Mouse (Mus musculus) Patski (cell line): ENCODE data around the gene Rgl1. TPM values are rescaled to one million over a fixed set of nuclear protein-coding genes. Genes with fewer than 3 reads are reported as not detected.

Source experiments
- ATAC-seq: fragments of 100-300 bp; one replicate; pipeline ENCODE4 v1.8.0; 2021
- CTCF ChIA-PET: fragments of 350-600 bp; sonication (Branson Sonifier 250); formaldehyde crosslinking; loops from one replicate; lab custom pipeline; 2022; ENCODE audit warnings: inconsistent platforms; lab: Charles Lee
- POLR2A ChIA-PET: fragments of 350-600 bp; sonication (Branson Sonifier 250); formaldehyde crosslinking; loops from one replicate; lab custom pipeline; 2022; ENCODE audit warnings: antibody characterized with exemption, inconsistent platforms; lab: Charles Lee
- DNase-seq: peaks from one replicate; pipeline ENCODE4 v3.0.0-alpha.2; 2011; ENCODE audit warnings: low read depth, low spot score
- H3K27me3 ChIP-seq: fragments of 371-371 bp; one replicate; pipeline ENCODE4 v1.5.1; 2021
- CTCF ChIP-seq: fragments of 100-300 bp; IDR thresholded peaks from one replicate; pipeline ENCODE4 v1.5.1; 2021
- in situ Hi-C: fragments of 300-500 bp; cut with MboI; formaldehyde crosslinking; loops from 3 replicates; pipeline ENCODE4 v1.11.1; 2018; ENCODE audit warnings: low pct_unique_long_range_greater_than_20kb, mixed read lengths
- polyA plus RNA-seq: library from polyadenylated mRNA; unstranded; gene quantifications from one replicate; pipeline ENCODE4 v1.2.3, GENCODE M21; 2021

The Rgl1 gene
- polyA plus RNA-seq, 1 experiment from 2014 or later: 51.6 TPM

DNA sequence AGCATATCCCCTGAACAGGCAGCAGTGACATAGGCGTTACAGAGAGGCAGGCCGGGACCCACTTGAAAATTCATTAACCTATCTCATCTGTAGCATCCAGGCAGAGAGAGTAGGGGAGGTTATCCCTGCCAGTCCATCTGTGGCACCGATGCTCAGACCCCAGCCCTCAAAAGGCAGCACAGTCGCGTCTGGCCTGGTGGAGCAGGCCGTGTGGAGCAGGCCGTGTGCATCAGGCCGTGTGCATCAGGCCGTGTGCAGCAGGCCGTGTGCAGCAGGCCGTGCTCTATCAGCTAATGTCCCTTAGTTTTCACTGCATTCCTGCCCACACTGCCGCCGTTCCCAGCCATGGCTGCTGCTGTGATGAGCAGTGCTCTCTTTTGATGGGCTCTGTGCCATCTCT lies 229.0 kb downstream of the Rgl1 start:
- ChIA-PET CTCF (no interaction called here), POLR2A (no interaction called here)
- no peak for ATAC-seq
- DNase-seq: no peak
- in situ Hi-C loops: no loop called here
- no peak for TF ChIP-seq CTCF
- no peaks in the 10 kb centered on the region for H3K27me3 ChIP-seq

DNA sequence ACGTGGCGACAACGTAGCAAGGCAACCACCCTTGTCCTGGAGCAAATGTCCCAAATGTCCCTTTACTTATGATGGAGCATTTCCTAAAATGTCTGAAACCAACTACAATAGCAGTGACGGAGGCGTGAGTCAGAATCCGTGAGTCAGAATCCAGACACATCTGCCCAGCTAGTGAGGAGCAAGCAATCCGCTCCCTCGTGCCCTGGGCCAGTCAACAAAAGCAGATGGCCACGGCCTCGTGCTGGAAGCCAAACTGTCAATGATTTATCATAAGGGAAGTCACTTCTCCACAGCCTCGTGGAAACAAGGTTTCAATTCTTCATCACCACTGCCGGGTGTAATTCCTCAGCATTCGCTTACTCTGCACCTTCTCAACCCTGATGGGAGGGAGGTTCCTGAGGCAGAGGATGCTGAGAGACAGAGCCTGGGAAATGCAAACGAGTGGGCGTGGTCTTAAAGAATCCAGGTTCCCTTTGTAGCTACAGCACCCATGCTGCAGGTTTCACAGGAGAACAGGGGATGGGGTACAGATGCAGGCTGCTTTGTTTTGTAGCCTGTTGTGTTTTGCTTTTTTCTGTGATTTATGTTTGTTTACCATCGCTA lies 229.6 kb downstream of the Rgl1 start:
- in situ Hi-C loops: no loop called here
- no peaks in the 10 kb centered on the region for H3K27me3 ChIP-seq
- CTCF ChIA-PET: no interaction called here
- POLR2A ChIA-PET: no interaction called here
- DNase-seq (no peak), ATAC-seq (peak; percentile 51)
- no peak for TF ChIP-seq CTCF

DNA sequence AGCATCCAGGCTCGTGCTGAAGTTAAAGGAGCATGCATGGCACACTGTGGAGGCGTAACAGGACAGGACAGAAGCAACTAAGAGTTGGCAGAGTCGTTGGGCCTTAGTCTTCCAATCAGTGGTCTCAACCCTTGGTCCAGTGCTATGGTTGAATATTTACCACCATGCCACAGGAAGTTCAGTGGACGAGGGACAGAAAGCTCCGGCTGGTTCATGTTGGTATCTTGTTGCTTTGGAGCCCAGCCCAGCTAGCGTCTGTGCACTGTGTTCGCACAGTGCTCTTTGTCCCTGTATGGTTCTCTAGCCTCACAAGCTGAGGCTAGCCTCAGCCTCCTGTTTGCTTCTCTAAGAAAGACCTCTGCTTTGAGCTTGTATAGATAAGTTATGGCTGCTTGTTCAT lies 231.6 kb downstream of the Rgl1 start:
- CTCF ChIA-PET: no interaction called here
- in situ Hi-C loops: no loop called here
- ATAC-seq: no peak

DNA sequence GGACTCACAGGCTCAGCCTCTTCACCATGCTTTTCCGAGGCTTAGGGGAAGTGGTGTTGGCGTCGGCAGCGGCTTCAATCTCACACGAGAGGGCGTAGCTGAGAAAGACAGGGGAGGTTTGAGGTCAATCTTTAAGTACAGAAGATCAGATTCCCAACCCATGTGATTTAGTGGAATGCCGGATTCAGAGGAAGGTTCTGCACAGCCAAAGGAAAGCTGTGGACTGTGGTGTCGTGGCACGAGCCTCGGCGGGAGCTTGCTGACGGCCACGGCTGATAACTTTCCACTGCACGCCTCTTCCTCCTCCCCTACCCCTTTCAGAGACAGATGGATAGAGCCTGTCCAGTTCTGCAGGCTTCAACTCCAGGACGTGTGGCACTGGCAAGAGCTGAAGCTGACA lies 234.7 kb downstream of the Rgl1 start:
- ChIA-PET POLR2A (no interaction called here), CTCF (interaction anchor here (1.2 kb wide), 1 partner anchor 12 kb away, joined by 3 read pairs; no protein-coding TSS in a partner anchor)
- ATAC-seq (no peak), DNase-seq (no peak)
- no peaks in the 10 kb centered on the region for H3K27me3 ChIP-seq
- in situ Hi-C loops: no loop called here
- no peak for TF ChIP-seq CTCF

More for the DNA sequence above, 231.6 kb downstream of the Rgl1 start:
- TF ChIP-seq CTCF: no peak
- POLR2A ChIA-PET: no interaction called here
- DNase-seq: no peak
- H3K27me3 ChIP-seq: no peaks in the 10 kb centered on the region

GRCm38 (mm10) chr1:152528778-152529177 lies 237.4 kb downstream of the Rgl1 start:
- ChIA-PET POLR2A (no interaction called here), CTCF (interaction anchor here (1.5 to 1.8 kb wide), 2 partner anchors 150 to 221 kb away, joined by 5 read pairs; partner anchors contain the start of gene Apobec4)
- DNase-seq (no peak), ATAC-seq (no peak)
- in situ Hi-C loops: loop anchor here (5.0 kb wide), 1 partner anchor 219 kb away; no protein-coding TSS in a partner anchor
- no peaks in the 10 kb centered on the region for H3K27me3 ChIP-seq
- no peak for TF ChIP-seq CTCF

GRCm38 (mm10) chr1:152528214-152528613 lies 237.9 kb downstream of the Rgl1 start:
- ATAC-seq (no peak), DNase-seq (no peak)
- H3K27me3 ChIP-seq: no peaks in the 10 kb centered on the region
- TF ChIP-seq CTCF: no peak
- in situ Hi-C loops: loop anchor here (5.0 kb wide), 1 partner anchor 219 kb away; no protein-coding TSS in a partner anchor
- CTCF ChIA-PET: interaction anchor here (1.5 to 1.8 kb wide), 2 partner anchors 150 to 221 kb away, joined by 5 read pairs; partner anchors contain the start of gene Apobec4
- POLR2A ChIA-PET: no interaction called here

- ChIA-PET POLR2A (no interaction called here), CTCF (interaction anchor here (1.5 to 2.9 kb wide), 4 partner anchors 28 to 227 kb away, joined by 3 to 31 read pairs (median 7); no protein-coding TSS in a partner anchor)
- TF ChIP-seq CTCF: no peak
- no peak for DNase-seq
- ATAC-seq: no peak
- in situ Hi-C loops: loop anchor here (5.0 kb wide), 1 partner anchor 221 kb away; no protein-coding TSS in a partner anchor
- no peaks in the 10 kb centered on the region for H3K27me3 ChIP-seq
Observed at GRCm38 (mm10) chr1:152526154-152526553, 240.0 kb downstream of the Rgl1 start.

- ChIA-PET POLR2A (interaction anchor here (1.4 kb wide), 1 partner anchor 221 kb away, joined by 3 read pairs; no protein-coding TSS in a partner anchor), CTCF (interaction anchor here (0.6 to 2.9 kb wide), 12 partner anchors 15 to 380 kb away, joined by 3 to 31 read pairs (median 4); no protein-coding TSS in a partner anchor)
- H3K27me3 ChIP-seq: no peaks in the 10 kb centered on the region
- DNase-seq (peak; percentile 35), ATAC-seq (peak; percentile 58)
- in situ Hi-C loops: loop anchor here (5.0 to 25.0 kb wide), 2 partner anchors 222 to 688 kb away; no protein-coding TSS in a partner anchor
- peak; percentile 69 for TF ChIP-seq CTCF
Observed at GRCm38 (mm10) chr1:152524987-152525648, 241.0 kb downstream of the Rgl1 start.

DNA sequence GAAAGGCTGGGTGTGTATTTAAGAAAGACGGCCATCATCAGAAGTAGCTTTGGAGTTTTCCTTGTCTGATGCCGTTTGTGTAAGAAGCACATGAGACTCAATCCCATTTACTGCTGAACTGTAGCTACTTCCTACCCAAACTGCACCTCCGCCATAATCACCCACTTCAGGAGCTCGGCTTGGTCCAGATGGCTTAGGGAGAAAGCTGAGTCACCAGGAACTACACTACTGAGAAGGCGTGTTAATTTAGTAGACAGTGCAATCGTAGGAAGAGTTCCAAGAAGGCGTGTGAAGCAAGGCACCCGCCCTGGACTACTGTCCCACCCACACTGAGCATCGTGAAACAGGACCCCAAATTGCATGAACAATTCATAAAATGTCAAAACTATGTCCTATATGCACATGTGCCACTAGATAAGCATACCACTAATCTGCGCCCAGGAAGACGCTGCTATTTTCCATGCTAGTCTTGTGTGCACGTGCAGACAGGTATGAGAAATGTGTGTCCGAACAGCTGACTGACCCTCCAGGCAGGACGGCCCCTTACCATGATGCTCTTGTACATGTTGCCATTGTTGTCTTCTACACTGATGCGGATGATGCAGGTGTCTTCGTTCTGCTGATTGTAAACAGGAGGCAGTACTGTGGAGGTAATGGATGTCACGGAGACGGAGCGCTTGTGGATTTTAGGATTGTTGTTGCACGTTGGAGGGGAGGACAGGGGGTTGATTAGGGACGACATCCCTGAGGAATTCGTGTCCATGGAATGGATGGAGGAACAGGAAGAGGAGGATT lies 241.9 kb downstream of the Rgl1 start:
- no peak for TF ChIP-seq CTCF
- H3K27me3 ChIP-seq: no peaks in the 10 kb centered on the region
- ChIA-PET POLR2A (interaction anchor here (1.4 kb wide), 1 partner anchor 222 kb away, joined by 3 read pairs; no protein-coding TSS in a partner anchor), CTCF (interaction anchor here (1.0 to 2.9 kb wide), 6 partner anchors 32 to 380 kb away, joined by 3 to 31 read pairs (median 4); no protein-coding TSS in a partner anchor)
- in situ Hi-C loops: loop anchor here (25.0 kb wide), 1 partner anchor 687 kb away; no protein-coding TSS in a partner anchor
- no peak for DNase-seq
- no peak for ATAC-seq

- CTCF ChIA-PET: no interaction called here
- no peaks in the 10 kb centered on the region for H3K27me3 ChIP-seq
- in situ Hi-C loops: loop anchor here (25.0 kb wide), 1 partner anchor 686 kb away; no protein-coding TSS in a partner anchor
- DNase-seq: no peak
- no peak for TF ChIP-seq CTCF
- no peak for ATAC-seq
- POLR2A ChIA-PET: no interaction called here
Observed at GRCm38 (mm10) chr1:152523292-152523691, 242.9 kb downstream of the Rgl1 start.
